Mouse (Mus musculus): ENCODE results near the gene Ambp. TPM values are rescaled to one million over a fixed set of nuclear protein-coding genes. Genes with fewer than 3 reads are reported as not detected.

Ambp gene
- total RNA-seq, 2 experiments from 2014 or later, result 0.41 TPM; not detected in 1

DNA sequence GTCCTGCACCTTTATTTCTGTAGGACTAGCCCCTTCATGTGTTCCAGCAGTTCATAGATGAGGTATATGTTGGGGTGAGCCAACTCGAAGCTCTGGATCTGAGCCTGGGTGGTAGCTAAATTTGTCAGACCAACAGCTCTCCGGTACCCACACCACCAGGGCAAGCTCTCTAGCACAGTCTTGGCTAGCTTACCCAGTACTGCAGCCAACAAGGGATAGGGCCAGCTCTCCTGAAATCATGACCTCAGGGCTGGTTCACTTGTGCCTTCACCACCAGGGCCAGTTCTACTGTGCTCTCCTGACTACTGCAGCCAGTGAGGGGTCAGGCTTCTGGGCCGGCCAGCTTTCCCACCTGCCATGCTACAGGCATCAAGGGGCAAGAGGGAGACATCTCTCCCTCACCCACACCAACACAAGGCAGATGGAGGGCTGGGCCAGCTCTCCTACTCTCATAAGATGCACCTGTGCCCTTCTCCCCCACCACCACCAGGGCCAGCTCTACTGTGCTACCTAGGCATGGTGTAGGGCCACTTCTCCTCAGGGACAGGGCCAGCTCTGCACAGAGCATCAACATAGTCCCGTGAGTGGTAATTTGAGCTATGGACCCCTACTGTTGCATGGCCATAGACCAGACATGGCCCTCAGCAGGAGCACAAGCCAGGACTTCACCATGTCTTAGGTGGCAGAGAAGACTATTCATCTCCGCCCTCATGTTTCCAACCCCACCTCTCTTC lies 24.5 kb downstream of the Ambp start:
- DNase-seq, result peak; percentile 24

DNA sequence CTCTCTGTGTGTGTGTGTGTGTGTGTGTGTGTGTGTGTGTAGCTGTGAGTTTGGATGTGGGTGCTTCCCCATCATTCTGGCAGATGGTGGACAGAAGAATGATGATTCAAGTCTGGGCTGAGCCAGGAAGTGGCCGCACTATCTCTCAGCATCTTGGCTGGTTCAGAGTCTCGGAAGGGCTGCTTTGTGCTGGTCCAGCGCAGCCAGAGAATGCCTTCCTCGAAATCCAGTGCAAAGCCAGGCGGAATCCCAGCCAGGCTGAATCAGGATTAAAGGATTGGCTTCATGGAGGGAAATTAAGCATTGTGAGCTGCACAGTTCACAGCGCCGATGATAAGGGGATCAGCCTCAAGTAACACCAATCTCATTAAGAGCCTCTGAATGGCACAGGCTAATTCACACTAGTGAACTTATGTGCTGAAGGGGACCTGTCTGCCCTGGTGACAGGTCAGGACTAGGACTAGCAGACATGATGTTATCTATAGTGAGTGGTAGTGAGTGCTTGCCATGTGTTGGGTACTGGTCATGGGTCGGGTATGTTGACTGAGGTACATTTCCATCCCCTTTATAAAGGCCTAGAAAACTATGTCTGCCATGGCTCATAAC lies 29.6 kb downstream of the Ambp start:
- intact Hi-C loops (cut with DNase I), result no loop called here

More for the DNA sequence above, 24.5 kb downstream of the Ambp start:
- intact Hi-C loops (cut with DNase I), result no loop called here

DNA sequence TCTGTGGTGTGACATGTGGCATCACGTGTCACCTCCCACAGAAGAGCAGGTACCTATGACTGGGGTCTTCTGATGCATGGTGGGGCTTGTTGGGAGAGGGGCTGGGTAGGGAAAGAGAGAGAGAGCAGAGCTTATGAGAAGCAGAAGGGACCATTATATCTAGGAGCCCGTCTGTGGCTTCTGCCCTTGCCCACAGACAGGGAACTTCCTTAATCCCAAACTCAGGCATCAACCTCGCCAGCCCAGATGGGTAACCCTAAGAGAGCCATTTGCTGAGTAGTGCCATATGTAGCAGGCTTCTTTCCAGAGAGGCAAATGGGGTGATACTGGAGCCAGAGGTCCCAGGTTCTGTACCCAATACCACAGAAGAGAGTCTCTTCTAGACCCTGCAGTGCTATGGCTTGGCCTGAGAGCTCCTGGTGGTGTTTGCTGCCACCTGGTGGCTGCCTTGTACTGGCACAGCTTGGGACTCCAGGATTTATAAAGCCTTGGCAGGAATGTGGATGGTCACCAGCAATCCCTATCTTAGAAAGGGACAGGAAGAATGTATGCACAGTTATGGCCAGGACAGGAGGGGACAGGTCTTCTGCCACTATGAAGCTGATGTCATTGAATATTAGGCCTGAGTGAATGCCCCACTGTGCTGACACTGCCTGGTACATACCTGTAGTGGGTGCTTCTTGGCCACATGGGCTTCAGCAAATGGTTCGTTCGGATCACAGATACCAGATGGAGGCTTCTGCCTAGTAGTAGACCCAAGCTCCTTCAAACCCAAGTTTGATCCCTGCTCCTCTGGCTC lies 35.8 kb downstream of the Ambp start:
- intact Hi-C loops (cut with DNase I), result loop anchor here (1.0 to 5.0 kb wide), 3 partner anchors 177 to 338 kb away; no protein-coding TSS in a partner anchor
- peak; percentile 66 to 75 for DNase-seq

More for the DNA sequence above, 29.6 kb downstream of the Ambp start:
- DNase-seq, result no peak

DNA sequence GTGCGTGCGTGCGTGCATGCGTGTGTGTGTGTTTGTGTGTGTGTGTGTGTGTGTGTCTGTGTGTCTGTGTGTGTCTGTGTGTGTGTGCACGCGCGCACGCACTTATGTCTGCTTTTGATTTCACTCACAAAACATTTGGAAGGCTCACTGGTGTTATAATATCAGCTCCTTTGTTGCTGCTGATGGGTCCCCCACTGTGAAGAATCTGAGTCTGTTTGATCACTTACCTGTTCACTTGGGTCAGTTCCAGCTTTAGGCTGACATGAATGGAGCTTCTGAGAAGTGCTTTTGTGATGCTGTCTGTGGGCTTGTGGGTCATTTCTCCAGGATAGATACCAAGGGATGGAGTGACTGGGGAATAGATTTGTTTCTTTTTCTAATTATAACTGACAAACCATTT lies 48.9 kb downstream of the Ambp start:
- intact Hi-C loops (cut with DNase I), result no loop called here
- no peak for DNase-seq

DNA sequence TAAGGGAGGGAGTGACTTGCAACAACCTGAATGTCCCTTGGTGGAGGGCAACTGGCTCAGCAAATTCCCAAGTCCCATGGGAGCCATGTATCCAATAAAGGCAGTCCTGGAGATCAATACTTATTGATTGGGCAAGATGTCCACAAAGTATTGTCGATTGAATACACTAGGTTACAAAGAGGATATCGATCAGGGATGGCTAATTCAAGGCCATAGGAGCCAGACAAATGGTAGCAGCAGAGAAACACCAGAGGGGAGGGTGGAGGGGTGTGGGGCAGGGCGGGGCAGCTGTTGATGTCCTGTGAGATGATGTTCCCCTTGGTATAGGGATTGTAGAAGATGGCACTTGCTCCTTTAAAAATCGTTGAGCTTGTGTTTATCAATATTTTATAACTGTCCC lies 52.6 kb downstream of the Ambp start:
- DNase-seq, result no peak
- intact Hi-C loops (cut with DNase I), result no loop called here

DNA sequence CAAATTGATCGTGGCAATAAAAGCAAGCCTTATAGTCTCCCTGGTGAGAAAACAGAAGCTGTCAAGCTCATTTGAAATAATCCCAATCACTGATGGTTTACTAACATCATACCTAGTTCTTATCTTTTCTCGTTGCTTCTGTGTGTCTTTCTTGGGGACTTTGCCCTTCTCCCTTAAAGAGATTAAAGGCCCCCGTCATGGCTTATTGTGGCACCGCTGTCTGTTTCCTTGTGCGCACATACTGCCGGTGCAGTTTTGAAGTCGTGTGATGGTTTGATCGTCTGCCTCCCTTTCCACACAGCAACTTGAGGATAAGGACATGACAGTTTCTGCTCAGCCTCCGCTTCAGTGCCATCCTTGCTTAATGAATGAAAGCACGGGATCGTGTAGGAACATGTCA lies 54.1 kb downstream of the Ambp start:
- intact Hi-C loops (cut with DNase I), result no loop called here
- no peak for DNase-seq

DNA sequence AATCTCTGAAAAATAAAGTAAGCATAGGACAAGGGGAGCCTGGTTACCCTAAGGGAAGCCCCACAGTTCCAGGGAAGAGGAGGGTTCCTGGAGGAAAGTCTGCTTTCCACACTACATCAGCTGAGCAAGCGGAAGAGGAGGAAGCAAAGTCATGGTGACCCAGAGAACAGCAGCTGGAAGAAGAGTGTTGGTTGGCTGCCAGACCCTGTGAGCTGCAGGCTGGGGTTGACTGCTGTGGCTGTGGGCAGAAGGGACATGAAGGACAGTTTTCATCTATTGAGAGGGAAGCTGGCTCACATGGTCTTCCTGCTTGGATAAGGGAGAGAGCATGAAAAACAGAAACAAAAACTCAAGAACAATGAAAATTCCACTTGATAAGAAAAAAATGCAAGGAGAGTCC lies 57.0 kb downstream of the Ambp start:
- no peak for DNase-seq
- intact Hi-C loops (cut with DNase I), result no loop called here

Other genes starting within 250 kb of the Ambp start
- gene Zfp618, start 189.2 kb downstream of the Ambp start, total RNA-seq (2021), result under 1 TPM; 0.27 to 0.31 TPM
- not detected for gene Kif12, start 17.3 kb upstream of the Ambp start, total RNA-seq (2021)
- gene Col27a1, start 59.2 kb upstream of the Ambp start, total RNA-seq (2021), result under 1 TPM; 0.61 to 0.64 TPM
- under 1 TPM; 0.36 to 0.44 TPM for gene Orm1, start 189.8 kb upstream of the Ambp start, total RNA-seq (2021)
- not detected for gene Orm3, start 201.4 kb upstream of the Ambp start, total RNA-seq (2021)
- under 1 TPM in 1 of 2 experiments, not detected in 1; 0.36 TPM for gene Orm2, start 207.7 kb upstream of the Ambp start, total RNA-seq (2021)
- 1 to 10 TPM; 1.4 to 1.5 TPM for gene Akna, start 248.6 kb upstream of the Ambp start, total RNA-seq (2021)